Mouse (Mus musculus): Measurements from ENCODE around the gene Kcnn1.
A peak's percentile ranks its signal among the peaks of the same experiment; 100 is the strongest.

Kcnn1 gene

DNA sequence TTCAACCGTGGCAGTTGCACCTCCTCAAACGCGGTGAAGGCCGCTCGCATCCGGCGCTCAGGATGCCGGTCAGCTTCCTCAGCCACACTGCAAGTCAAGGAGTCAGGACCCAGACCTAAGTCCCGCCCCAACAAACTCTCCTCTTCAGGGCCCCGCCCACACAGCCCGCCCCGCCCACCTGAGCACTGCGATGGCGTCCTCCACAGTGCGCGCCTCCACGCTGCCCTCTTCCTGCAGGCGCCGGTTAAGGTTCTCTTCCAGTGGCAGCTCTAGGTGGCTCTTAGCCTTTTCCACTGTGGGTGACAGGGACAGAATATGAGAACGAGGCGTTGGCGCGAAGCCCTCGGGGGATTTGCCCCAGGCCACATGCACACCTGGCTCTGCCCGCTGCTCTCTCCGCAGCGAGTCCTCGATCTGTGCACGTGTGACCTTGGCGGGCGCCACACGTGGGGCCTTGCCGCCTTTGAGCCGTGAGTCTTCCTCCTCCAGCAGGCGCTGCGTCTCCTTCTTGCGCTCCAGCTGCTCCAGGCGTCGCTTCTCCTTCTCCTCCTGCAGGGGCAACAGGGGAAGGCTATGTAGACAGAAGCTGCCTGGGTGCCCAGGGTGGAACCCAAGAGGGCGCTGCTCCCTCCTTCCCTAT lies 5.6 kb upstream of the Kcnn1 start:
- peak; percentile 75 for DNase-seq (ENCODE audit: low spot score)

DNA sequence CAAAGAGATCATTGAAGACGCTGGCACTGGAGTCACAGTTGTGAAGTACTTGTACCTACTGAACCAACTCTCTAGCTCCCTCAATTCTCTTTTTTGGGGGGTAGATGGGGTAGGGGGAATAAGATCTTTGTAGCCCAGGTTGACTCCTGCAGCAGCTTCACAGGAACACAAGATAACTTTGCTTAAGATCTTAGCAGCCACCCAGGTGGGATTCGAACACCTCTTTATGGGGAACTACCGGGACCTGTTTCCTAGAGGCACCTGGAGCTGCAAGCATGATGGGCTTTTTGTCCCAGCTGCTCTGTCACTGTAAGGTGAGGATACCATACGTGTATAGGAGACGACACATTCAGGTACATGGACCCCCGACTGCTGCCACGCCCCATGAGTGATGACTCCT lies 3.5 kb upstream of the Kcnn1 start:
- no peak for DNase-seq (ENCODE audit: low spot score)

DNA sequence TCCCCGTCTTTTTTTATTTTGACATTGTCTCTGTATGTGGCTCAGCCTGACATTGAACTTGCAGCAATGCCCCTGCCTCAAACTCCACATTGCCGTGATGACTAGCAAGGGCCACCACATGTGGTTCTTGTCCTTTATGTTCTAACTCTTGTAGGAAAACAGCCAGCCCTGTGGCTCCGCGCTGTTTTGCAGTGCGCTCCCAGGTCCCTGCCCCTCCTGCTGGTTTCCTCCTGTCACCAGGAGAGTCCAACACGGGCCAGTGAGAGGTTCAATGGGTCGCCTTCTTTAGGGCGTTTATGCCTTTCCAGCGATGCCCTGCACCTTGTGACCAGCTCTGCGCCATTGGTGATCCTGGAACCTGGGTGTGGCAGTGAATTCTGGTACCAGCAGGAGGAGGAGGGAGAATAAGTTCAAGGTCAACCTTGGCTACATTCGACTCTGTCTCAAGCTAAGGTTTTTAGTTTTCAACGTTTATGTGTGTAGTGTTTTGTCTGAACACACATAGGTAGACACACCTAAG lies 3.0 kb upstream of the Kcnn1 start:
- peak; percentile 43 for DNase-seq (ENCODE audit: low spot score)

DNA sequence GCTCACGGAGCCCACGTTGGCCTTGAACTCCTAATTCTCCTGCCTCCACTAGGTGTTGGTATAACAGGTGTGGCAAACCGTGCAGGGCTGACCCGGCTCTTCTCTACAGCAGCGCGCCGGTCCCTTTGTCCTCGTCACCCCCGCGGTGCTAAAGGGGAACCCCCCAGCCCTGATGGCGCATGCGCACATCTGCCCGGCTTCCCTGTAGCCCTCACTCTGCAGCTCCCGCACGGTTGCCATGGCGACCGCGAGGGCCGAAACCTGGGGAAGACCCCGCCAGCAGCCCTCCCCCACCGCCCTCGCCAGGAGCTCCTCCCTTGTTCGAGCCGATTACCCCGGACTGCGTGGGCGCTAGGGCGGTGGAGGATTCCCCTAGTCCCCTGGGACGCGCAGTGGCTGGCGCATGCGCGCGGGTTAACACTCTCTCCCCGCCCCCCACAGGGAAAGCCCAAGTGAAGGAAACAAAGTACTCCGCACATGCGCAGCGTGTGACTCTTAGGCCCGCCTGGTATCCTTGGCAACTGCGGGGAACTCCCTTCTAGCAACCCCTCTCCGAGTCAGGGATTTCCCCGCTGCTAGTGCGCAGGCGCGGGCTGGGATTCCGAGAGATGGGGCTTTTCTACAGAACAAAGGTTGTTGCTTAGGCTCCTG lies 2.4 kb upstream of the Kcnn1 start:
- DNase-seq (ENCODE audit: low spot score): peak; percentile 100

DNA sequence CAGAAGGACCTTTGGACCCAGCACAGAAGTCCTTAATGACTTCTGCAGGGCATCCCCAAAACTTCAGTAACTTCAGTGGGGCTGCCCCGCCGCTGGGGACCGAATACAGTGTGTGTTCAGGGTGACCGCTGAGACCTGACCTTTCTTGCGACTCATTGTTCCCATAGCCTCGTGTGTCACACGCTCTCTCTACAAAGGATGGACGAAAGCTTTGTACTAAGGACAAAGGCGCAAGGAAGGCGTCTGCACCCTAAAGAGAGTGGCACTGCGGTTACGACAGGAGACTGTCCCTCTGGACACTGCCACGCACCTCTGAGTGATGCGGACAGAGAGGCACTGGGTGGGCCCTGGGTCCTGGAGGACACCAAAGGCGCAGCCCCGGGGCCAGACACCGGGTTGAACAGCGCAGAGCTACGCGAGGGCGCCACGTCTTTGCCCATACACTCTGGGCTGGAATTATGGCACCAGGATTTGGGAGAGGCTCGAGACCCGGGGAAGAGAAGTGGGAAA lies 1.7 kb upstream of the Kcnn1 start:
- peak; percentile 83 for DNase-seq (ENCODE audit: low spot score)

DNA sequence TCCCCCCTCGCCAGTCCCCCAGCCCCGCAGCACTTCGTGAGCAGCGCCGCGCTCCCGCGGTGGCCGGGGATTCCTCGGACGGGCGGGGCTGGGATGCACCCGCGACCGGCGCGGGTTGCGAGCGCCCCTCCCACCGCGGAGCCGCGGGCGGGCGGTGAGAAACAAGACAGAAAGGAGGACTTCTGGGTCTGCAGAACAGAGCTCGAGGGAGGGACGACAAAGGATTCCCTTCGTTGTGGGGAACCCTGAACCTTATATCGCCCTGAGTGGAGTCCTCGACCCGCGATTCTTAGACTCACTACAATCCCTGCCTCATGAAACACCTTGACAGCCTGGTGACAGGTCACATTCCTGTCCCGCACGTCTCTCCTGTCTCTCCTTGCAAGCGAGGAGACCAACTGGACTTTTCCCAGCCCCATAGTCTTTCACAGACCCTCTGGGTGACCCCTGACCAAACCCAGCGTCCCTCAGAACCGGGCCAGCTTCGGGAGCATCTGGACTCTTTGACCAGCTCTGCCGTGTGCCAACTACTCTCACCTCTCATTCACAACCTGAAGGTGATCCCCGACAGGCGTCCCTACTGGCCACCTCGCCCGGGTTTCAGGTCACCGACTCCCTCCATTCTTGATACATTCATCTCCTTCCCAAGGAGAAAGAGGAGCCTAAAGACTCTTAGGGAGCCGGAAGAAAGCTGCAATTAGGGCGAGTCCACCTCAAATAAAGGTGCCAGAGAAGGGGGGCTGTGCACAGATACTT lies 1.1 kb upstream of the Kcnn1 start:
- peak; percentile 45 for DNase-seq (ENCODE audit: low spot score)

DNA sequence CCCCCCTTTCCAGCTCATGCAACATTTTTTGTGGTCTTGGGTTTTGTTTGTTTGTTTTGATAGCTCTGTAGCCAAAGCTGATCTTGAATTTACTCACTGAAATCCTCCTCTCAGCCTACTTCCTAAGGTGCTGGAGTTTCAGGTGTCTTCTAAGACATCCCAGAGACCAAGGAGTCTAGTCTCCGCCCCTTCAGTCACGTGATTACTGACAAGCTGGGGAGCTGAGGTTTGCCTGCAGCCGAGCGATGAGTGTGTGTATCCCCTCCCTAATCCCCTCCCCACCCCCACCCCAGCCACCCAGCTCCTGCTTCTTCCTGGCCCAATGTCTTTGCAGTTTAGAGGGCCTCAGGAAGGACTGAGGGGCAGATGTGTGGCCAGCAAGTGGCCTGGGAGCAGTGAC lies 5.5 kb downstream of the Kcnn1 start:
- no peak for DNase-seq (ENCODE audit: low spot score)

DNA sequence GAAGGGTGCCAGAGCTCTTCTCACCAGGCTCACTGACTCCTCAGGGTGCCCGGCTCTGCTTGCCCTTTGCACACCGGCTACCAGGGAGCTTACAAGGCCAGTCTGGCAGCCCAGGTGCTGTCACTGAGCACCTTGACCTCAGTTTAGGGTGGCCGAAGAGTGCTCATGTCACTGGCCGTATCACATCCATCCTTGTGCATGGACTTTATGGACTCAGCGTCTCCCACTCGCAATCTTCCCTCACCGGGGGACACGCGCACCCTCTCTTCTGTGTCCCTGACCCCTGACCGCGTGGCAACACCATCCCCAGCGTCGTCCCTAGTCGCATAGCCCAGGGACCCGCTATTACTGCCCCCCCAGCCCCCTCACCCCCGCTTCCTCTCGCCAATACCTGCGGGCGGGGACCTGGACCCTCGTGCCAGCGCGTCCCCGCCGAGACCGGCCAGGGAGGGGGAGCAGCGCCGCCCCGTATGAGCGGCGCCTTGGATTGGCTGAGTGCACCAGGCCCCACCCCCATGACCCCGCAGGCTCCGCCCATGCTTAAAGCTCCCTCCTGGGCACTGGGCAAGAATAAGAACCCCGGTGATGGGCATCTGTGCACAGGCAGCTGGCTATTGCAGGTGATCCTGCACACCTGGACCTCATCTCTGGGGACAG lies 6.4 kb downstream of the Kcnn1 start:
- peak; percentile 69 for DNase-seq (ENCODE audit: low spot score)

DNA sequence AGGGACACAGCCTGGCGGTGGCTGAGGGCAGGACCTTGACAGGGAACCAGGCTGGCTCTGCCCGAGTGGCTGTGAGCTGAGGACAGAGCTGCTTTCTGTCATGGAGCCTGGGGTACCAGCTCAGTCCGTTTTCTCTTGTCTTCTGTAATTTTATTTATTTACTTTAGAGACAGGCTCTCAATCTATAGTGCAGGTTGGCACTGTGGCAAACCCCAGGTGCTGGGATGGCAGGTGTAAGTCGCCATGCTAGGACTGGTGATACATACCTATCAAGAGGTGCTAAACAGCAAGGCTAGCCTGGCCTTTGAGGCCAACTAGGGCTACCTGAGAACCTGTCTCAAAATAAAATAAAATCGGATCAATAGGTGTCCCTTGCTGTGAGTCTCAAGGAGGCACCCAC lies 7.0 kb downstream of the Kcnn1 start:
- no peak for DNase-seq (ENCODE audit: low spot score)

DNA sequence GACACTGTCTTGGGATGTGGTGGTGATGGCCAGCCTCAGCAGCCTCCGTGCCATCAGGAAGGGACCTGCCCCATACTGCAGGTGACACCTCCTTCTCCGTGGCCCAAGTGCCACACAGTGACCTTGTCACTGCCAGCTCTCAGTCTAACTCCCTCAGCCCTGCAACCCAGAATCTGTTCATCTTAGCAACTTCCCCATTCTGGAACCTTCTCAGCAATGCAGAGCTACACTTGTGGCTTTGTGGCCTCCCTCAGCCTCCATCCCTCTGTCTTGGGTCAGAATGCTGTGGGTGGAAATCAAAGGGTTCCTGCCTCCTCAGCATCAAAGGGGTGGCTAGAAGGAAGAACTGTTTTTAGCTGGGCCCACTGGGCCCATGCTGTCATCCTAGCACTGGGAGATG lies 9.2 kb downstream of the Kcnn1 start:
- no peak for DNase-seq (ENCODE audit: low spot score)

DNA sequence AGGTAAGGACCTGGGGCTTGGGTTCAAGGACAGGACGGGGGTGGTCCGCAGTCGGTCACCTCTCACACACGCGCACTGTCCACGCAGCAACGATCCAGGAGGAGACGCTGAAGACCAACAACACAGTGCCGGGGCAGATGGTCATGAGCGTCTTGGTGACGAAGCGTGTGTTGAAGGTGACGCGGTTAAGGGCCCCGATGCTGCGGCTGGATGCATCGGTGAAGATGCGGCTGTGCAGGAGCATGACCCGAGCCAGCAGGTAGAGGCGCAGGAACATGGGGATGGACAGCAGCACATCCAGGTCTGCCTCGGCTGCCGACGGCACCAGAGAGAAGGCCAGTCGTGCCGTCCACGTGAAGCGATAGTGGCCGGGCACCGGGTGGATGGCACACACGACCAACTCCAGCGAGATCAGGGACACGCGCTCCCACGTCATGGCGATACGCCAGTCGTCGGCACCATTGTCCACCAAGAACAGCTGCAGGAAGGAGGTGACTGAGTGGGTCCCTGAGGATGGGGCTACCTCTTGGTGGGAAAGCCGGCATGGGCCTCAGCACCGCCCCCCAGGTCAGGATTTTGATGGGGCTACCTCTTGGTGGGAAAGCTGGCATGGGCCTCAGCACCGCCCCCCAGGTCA lies 10.3 kb downstream of the Kcnn1 start:
- DNase-seq (ENCODE audit: low spot score): no peak

DNA sequence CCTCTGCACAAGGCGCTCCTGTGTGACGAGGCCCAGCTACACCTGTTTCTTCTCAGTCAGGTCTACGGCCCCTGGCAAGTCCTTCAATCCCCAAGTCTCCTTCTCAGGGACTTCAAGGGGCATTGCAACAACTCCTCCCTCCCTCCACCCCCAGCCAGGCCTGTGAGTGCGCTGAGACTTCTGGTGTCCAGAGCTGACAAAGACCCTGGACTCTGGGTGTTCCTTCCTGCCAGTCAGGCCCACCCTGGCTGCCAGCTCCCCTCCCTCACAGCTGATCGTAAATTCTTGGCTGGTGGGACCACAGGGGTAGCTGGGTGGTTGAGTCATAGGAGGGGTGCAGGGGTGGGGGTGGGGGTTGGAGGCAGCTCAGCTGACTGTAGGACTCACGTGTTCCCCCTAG lies 11.2 kb downstream of the Kcnn1 start:
- no peak for DNase-seq (ENCODE audit: low spot score)

DNA sequence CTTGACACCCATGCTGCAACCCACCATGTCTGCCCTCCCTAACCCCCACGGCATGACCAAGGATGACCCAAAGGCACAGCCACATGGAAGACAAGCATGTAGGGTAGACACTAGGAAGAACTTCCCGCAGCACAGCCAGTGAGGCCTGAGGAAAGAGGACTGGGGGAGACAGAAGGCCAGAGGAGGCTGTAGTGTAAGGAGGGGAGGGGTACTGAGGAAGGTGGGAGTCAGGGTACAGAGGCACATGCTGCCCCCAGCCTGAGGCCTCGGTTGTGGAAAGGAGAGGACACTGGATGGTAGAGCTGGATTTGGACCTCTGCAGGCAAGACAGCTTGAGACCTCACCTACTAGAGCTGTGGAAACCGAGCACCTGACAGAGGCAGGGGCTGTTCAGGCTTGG lies 12.1 kb downstream of the Kcnn1 start:
- no peak for DNase-seq (ENCODE audit: low spot score)

DNA sequence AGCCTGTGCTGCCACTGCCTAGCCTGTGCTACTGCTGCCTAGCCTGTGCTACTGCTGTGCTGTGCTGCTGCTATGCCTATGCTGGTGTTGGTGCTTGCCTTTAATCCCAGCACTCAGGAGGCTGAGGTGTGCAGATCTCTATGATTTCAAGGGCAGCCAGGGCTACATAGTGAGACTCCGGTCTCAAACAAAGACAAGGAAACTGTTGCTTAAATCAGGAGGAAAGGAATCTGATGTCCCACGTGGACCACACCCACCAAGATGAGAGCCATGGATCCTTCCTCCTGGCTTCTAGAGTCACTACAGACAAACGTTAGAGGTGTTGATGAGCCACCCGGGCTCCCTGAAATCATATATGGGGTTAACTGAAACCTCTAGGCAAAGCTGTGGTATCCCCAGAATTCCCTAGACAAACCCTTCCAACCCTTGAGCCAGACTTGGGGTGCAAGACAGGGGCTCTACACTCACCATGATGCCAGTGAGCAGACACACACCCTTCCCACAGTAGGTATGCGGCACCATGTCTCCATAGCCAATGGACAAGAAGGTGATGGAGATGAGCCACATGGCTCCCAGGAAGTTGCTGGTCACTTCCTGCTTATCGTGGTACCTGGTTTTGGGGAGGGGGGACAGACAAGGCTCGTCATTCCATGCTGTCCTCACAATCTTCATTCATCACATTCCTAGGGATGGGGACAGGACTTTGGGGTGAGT lies 12.8 kb downstream of the Kcnn1 start:
- no peak for DNase-seq (ENCODE audit: low spot score)

DNA sequence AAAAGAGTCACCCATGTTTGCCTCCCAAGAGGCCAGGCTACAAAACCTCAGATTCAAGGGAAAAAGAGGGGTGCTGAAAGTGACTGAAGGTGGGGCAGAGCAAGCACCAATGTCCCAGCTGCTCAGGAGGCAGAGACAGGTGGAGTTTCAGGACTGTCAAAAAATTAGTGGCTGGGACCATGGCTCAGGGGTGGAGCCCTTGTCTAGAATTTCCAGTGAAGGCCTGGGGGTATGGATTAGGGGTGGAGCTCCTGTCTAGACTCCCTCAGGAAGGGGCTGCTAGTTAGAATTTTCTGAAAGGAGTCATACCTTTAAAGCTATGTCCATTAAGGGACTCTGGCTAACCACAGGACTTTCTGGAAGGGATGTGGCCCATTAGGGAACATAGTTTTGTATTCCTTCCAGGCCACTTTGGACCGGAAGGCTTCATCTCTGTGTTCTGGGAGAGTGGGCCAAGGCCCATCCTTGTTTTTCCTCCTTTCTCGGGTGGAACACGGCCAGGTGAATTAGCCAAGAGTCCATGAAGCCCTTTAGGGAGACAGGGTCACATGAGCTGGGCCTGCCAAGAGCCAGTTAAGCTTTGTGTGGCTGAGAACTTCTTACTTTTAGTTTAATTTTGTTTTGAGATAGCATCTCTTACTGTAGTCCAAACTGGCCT lies 13.6 kb downstream of the Kcnn1 start:
- DNase-seq (ENCODE audit: low spot score): no peak

DNA sequence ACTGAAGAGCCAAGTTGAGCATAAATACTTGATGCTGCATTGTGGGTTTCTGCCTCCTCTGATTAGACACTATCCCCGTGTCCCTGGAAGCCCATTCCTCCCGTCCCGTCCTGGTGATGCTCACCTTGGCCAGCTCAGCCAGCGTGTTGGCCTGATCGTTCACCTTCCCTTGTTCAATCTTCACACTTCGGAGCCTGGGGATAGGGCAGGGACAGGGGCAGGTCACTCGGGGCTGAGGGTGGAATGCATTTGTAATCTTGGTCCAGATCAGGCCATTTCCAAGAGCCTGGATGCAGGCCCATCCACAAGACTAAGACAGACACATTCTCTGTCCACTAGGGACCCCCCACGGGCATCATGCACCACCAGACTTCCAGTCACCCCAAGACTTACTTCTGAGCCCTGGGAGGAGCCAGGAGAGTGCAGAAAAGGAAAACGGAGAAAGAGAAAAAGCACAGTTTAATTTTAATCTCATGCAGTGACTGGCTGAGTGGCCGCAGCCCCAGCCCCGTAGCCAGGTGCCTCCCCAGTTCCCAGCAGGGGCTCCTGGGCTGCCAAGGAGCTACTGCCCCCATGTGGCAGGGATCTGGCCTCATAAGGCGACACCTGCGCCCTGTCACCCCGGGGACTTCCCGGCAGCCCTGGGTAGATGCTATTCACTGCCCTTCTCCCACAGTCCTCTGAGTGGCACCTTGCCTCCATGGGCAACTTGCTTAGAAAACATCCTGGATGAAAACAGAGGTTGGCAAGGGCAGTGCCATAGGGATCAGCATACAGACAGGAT lies 16.5 kb downstream of the Kcnn1 start:
- no peak for DNase-seq (ENCODE audit: low spot score)

DNA sequence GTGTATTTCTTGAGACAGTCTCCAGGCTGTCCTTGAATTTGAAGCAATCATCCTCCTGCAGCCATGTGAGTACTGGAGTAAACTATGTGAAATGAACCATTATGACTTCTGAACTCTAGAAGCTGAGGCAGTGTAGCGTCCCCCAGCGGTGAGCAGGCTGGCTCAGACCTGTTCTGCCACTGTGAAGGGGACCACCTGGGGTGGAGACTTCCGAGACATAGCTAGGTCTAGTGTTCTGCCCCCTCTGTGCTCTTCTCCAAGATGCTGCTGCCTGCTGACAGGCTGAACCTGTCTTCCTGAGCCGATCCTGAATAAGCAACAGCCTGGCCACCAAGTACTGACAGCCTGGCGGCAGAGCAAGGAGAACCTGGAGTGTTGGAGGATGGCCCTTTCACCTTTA lies 17.9 kb downstream of the Kcnn1 start:
- no peak for DNase-seq (ENCODE audit: low spot score)

DNA sequence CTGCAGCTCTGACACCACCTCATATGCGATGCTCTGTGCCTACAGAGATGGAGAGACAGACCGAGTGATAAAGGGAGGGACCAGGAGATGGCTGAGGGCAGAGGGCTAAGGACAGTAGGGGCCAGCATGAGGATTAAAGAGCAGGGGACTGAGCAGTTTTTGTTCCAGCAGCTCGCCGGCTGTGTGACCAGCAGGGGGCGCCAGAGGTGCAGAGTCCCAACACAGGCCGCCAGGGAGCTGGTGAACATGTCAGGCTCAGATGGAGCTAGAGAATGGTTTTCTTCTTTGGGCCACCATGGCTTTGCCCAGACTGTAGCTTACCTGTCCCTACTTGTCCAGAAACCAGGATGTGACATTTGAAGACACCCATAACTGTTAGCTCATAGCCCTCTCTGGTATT lies 18.5 kb downstream of the Kcnn1 start:
- peak; percentile 93 for DNase-seq (ENCODE audit: low spot score)

DNA sequence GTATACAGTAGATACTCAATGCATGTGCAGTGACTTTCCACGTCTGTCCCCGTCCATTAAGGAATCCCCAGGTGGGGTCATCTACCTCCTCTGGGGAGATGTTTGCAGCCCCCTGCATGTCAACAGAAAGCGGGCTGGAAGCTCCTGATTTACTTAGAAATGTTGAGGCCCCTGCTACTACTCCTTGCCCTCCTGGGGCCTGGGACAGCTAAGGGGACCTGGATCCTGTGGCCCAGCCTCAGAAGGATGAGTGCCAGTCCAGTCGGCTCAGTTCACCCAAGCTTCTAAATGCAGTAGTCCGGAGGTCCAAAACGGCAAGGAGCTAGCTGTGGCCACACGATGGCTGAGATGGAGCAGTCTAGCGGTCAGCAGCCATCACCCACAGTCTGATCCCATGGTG lies 19.1 kb downstream of the Kcnn1 start:
- no peak for DNase-seq (ENCODE audit: low spot score)

DNA sequence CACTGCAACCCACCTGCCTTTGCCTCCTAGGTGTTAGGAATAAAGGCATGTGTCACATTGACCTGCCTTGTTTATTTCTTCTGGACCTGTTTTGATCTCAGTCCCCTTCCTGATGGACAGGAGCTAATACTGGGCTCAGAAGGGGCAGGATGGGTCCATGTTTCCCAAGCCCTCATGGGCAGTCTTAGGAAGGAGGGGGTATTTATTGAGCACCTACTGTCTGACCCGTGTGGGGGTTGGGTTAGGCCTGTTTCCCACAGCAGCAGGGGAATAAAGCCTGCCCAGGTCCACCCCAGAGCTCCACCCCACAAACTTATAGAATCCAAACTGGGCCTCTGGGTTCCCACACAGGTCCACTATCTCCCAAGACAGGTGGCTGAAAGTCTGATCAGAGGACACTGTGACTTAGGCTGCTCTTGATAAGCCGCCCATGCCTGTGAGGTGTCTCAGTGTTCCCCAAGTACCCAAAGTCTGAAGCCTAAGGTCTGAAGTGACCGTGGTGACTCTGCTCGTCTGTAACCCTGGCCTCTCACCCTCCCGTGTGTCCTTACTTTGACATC lies 19.8 kb downstream of the Kcnn1 start:
- DNase-seq (ENCODE audit: low spot score): no peak
